Mouse (Mus musculus) forebrain, embryonic 11.5 days (tissue): Measurements from ENCODE around the gene Gm45015. TPM values are rescaled to one million over a fixed set of nuclear protein-coding genes. Genes with fewer than 3 reads are reported as not detected.

ENCODE experiments used
- ATAC-seq: fragments of 200-750 bp; cut with Nextera tagmentation; replicated peaks from 2 replicates; pipeline ENCODE4 v1.8.0; 2017; ENCODE audit warnings: moderate TSS enrichment; ENCODE audit not compliant: low FRiP score
- DNase-seq: peaks from one replicate; pipeline ENCODE4 v3.0.0-alpha.2; 2017; ENCODE audit warnings: low spot score
- H3K27ac ChIP-seq: fragments of 300-500 bp; sonication (generic); 2 replicates; pipeline ENCODE4 v1.5.1; 2014; ENCODE audit warnings: low read depth, low read length
- H3K27me3 ChIP-seq: fragments of 300-500 bp; sonication (generic); 2 replicates; pipeline ENCODE4 v1.6.1; 2014; ENCODE audit warnings: mild to moderate bottlenecking, low read length, mixed read lengths; ENCODE audit not compliant: control insufficient read depth, insufficient read depth
- H3K36me3 ChIP-seq: fragments of 300-500 bp; sonication (generic); 2 replicates; pipeline ENCODE4 v1.6.1; 2014; ENCODE audit warnings: mild to moderate bottlenecking, low read length, moderate library complexity, mixed read lengths; ENCODE audit not compliant: control insufficient read depth, insufficient read depth
- H3K4me1 ChIP-seq: fragments of 300-500 bp; sonication (generic); replicated peaks from 2 replicates; pipeline ENCODE4 v1.6.1; 2014; ENCODE audit warnings: low read length, mixed read lengths; ENCODE audit not compliant: control insufficient read depth, insufficient read depth
- H3K4me2 ChIP-seq: fragments of 300-500 bp; sonication (generic); 2 replicates; pipeline ENCODE4 v1.6.1; 2014; ENCODE audit warnings: low read depth, mild to moderate bottlenecking, low read length, moderate library complexity, mixed read lengths; ENCODE audit not compliant: severe bottlenecking
- H3K4me3 ChIP-seq: fragments of 300-500 bp; sonication (generic); 2 replicates; pipeline ENCODE4 v1.5.1; 2014; ENCODE audit warnings: low read depth, low read length
- H3K9ac ChIP-seq: fragments of 300-500 bp; sonication (generic); 2 replicates; pipeline ENCODE4 v1.6.1; 2014; ENCODE audit warnings: low read length
- H3K9me3 ChIP-seq: fragments of 300-500 bp; sonication (generic); 2 replicates; pipeline ENCODE4 v1.6.1; 2016; ENCODE audit warnings: low read length, mixed read lengths; ENCODE audit not compliant: control insufficient read depth
- WGBS: fragments of 180-500 bp; shearing (Covaris S2); extraction: QIAGEN DNeasy Blood & Tissue Kit; methylation state at CpG from one replicate; pipeline ENCODE4 v1.1.7; 2014; 5-methylcytosine and 5-hydroxymethylcytosine counted together
- polyA plus RNA-seq: library from polyadenylated mRNA; unstranded; fragments of >200 nt; fragmentation: Nextera tagmentation; extraction: Ambion mirVana; gene quantifications from 2 replicates; pipeline ENCODE4 v1.2.1, GENCODE M21; 2014

The Gm45015 gene
- not detected in 2 replicates for polyA plus RNA-seq

DNA sequence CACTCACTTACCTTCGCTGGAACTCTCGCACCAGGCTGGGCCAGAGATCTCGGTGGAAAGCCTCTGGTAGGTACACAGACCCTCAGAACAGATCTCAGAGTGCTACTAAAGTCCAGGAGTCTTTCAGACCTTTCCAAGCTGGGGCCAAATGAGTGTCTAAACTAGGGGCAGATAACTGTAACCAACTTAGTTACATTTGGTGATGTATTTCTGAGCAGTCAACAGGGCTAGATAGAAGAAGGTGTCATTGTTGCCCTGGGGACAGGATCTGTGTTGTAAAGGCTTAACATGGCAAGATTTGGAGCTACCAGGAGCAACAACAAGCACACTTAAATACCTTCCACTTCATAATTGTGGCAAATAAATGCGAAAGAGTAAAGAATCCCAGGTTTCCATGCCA is at the start of gene Gm45015:
Gene Gm45015 (minus strand): TSS at position 101 of the 400 bp plus-strand sequence.
- H3K9ac ChIP-seq = no peak within 1 kb of the TSS
- H3K9me3 ChIP-seq = no peaks in the 10 kb centered on the region
- DNase-seq (no peak), ATAC-seq (no peak)
- no peaks in the 10 kb centered on the region for H3K36me3 ChIP-seq
- H3K27me3 ChIP-seq = no peaks in the 10 kb centered on the region
- 83% methylated on average over 4 of the region's 4 CpGs for WGBS
- no peak within 1 kb of the TSS for H3K4me2 ChIP-seq
- H3K27ac ChIP-seq = no peak within 1 kb of the TSS
- no peak within 1 kb of the TSS for H3K4me3 ChIP-seq
- H3K4me1 ChIP-seq = no peaks in the 10 kb centered on the region

GRCm38 (mm10) chrX:73384924-73385323 is 48.3 kb upstream of the Gm45015 start:
- ATAC-seq = no peak
- Histone ChIP-seq H3K27ac (no peak overlapping the region), H3K4me1 (no peaks in the 10 kb centered on the region), H3K4me3 (no peak overlapping the region), H3K36me3 (no peaks in the 10 kb centered on the region), H3K9ac (no peak overlapping the region), H3K9me3 (no peaks in the 10 kb centered on the region), H3K4me2 (no peak overlapping the region), H3K27me3 (no peaks in the 10 kb centered on the region)
- DNase-seq = no peak
- 60% methylated on average over 1 of the region's 1 CpGs for WGBS

DNA sequence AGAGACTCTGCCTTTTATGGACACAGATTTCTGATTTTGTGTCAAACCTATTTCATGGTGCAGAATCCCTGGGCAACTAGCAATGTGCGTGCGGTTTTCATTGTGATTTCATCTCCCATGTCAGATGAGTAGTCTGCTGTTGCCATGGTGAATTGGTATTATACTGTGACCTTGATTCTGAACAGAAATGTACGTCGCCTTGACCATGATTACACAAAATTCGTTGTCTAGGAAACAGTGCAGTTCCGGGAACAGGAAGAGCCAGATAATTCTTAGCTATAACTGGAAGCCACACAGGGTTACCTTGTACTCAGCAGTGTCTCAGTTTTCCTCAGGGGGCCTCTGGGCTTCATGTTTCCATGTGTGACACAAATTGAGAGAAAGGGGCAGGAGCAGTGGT is 47.8 kb upstream of the Gm45015 start:
- no peak overlapping the region for H3K27ac ChIP-seq
- no peak overlapping the region for H3K9ac ChIP-seq
- 84% methylated on average over 6 of the region's 6 CpGs for WGBS
- no peaks in the 10 kb centered on the region for H3K4me1 ChIP-seq
- H3K36me3 ChIP-seq = no peaks in the 10 kb centered on the region
- no peaks in the 10 kb centered on the region for H3K9me3 ChIP-seq
- no peak overlapping the region for H3K4me3 ChIP-seq
- ATAC-seq (no peak), DNase-seq (no peak)
- H3K27me3 ChIP-seq = no peaks in the 10 kb centered on the region
- no peak overlapping the region for H3K4me2 ChIP-seq

DNA sequence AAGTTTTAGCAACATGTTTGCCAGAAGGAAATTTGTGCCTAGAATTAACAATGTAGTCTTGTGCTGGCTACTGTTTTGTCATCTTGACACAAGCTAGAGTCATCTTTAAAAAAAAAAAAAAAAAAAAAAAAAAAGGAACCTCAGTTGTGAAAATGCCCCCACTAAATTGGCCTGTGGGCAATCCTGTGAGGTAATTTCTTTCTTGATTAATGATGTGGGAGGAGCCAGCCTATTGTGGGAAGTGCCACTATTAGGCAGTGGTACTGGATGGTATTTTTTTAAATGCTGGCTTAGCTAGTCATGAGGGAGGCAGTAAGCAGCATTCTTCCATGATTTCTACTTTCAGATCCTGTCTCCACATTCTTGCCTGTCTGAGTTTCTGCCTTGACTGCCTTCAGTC is 26.7 kb upstream of the Gm45015 start:
- H3K4me1 ChIP-seq = no peaks in the 10 kb centered on the region
- DNase-seq (no peak), ATAC-seq (no peak)
- no peaks in the 10 kb centered on the region for H3K27me3 ChIP-seq
- H3K9ac ChIP-seq = no peak overlapping the region
- H3K27ac ChIP-seq = no peak overlapping the region
- H3K9me3 ChIP-seq = no peaks in the 10 kb centered on the region
- no peak overlapping the region for H3K4me2 ChIP-seq
- no peak overlapping the region for H3K4me3 ChIP-seq
- no peaks in the 10 kb centered on the region for H3K36me3 ChIP-seq

- H3K4me1 ChIP-seq = no peaks in the 10 kb centered on the region
- no peak overlapping the region for H3K4me2 ChIP-seq
- H3K27me3 ChIP-seq = no peaks in the 10 kb centered on the region
- H3K36me3 ChIP-seq = peaks cover 8% of the 10 kb centered on the region; the same call in 1 of the 2 replicates
- 85% methylated on average over 1 of the region's 1 CpGs for WGBS
- H3K9ac ChIP-seq = no peak overlapping the region
- DNase-seq = no peak
- no peak overlapping the region for H3K27ac ChIP-seq
- no peaks in the 10 kb centered on the region for H3K9me3 ChIP-seq
- no peak for ATAC-seq
- no peak overlapping the region for H3K4me3 ChIP-seq
Observed at GRCm38 (mm10) chrX:73356719-73357118, 20.1 kb upstream of the Gm45015 start.

GRCm38 (mm10) chrX:73356163-73356562 is 19.5 kb upstream of the Gm45015 start:
- WGBS = 93% methylated on average over 2 of the region's 2 CpGs
- Histone ChIP-seq H3K27me3 (no peaks in the 10 kb centered on the region), H3K36me3 (peaks cover 8% of the 10 kb centered on the region; the same call in 1 of the 2 replicates), H3K27ac (no peak overlapping the region), H3K4me3 (no peak overlapping the region), H3K4me2 (no peak overlapping the region), H3K9me3 (no peaks in the 10 kb centered on the region), H3K9ac (no peak overlapping the region), H3K4me1 (no peaks in the 10 kb centered on the region)
- ATAC-seq (no peak), DNase-seq (no peak)

DNA sequence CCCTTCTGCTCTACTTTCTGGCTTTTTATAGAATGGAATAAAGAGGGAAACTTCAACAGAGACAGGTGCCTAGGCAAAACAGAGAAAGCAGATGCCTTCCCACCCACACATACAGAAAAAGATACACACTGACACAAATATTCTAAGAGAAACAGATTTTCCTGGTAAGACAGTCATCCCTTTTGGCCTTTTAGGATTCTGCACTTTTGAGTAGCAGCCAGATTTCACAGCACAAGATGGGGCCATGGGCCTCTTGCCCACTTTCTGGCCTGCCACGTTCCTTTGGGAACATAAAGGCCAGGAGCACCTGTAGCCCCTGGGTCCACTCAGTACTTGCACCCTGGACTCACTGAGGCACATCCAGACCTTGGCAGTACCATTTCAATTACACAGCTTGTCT is 7.7 kb upstream of the Gm45015 start:
- ATAC-seq = no peak
- Histone ChIP-seq H3K4me2 (no peak overlapping the region), H3K4me3 (no peak overlapping the region), H3K9me3 (no peaks in the 10 kb centered on the region), H3K27me3 (no peaks in the 10 kb centered on the region), H3K4me1 (no peaks in the 10 kb centered on the region; the same call in 1 of the 2 replicates), H3K36me3 (no peaks in the 10 kb centered on the region), H3K9ac (no peak overlapping the region), H3K27ac (no peak overlapping the region)
- DNase-seq = no peak
- 93% methylated on average over 1 of the region's 1 CpGs for WGBS

- Histone ChIP-seq H3K4me3 (peak overlapping the region; percentile 41; the same call in 1 of the 2 replicates), H3K27ac (no peak overlapping the region), H3K4me1 (no peaks in the 10 kb centered on the region; the same call in 1 of the 2 replicates), H3K36me3 (no peaks in the 10 kb centered on the region), H3K27me3 (no peaks in the 10 kb centered on the region), H3K9me3 (no peaks in the 10 kb centered on the region), H3K9ac (no peak overlapping the region), H3K4me2 (peak overlapping the region; percentile 5; the same call in 1 of the 2 replicates)
- ATAC-seq (no peak), DNase-seq (no peak)
- 93% methylated on average over 1 of the region's 1 CpGs for WGBS
Observed at GRCm38 (mm10) chrX:73343802-73344201, 7.2 kb upstream of the Gm45015 start.

GRCm38 (mm10) chrX:73342941-73343735 is 6.5 kb upstream of the Gm45015 start:
- H3K9me3 ChIP-seq = no peaks in the 10 kb centered on the region
- H3K27me3 ChIP-seq = no peaks in the 10 kb centered on the region

More at GRCm38 (mm10) chrX:73342941-73343735, 6.5 kb upstream of the Gm45015 start:
- peak; percentile 60 for ATAC-seq
- WGBS = 24% methylated on average over 15 of the region's 15 CpGs
- Histone ChIP-seq H3K27ac (no peak overlapping the region), H3K4me1 (no peaks in the 10 kb centered on the region; the same call in 1 of the 2 replicates), H3K4me3 (peak overlapping the region; percentile 41), H3K9ac (peak overlapping the region; percentile 69), H3K36me3 (no peaks in the 10 kb centered on the region), H3K4me2 (peak overlapping the region; percentile 51)
- DNase-seq = no peak
